ENCODE assay signal across 33 mouse cellular contexts in genomic region chr5:17439487-17440102, GRCm38 (mm10). TPM values are rescaled to one million over a fixed set of nuclear protein-coding genes. Genes with fewer than 3 reads are reported as not detected.
DNase-seq lines count a peak whose midpoint lies in the region; ATAC-seq lines count a peak whose summit lies in the region.
"Had no signal": no experiment of that assay in that cellular context is flagged by ENCODE, and none has a peak within 500 bp of the region (broad histone marks: within the 10 kb centered on the region; RNA-seq: fewer than 3 reads in every experiment).

No protein-coding gene starts in this region.

- DNase-seq in adrenal gland, adult (ENCODE audit: inconsistent age in 2 of 2, low spot score in 1 of 2), result peak; percentile 16 to 54
- DNase-seq in adrenal gland, adult 8-10 months, result no peak
- DNase-seq in embryo, embryonic 10.5 days (ENCODE audit: low spot score), result peak; percentile 29
- no peak for DNase-seq in embryo, embryonic 11 days
- no peak for DNase-seq in kidney, postnatal 25 days
- peak; percentile 56 for DNase-seq in 3T3-L1 (ENCODE audit: low read depth, low spot score)
- no peak for DNase-seq in left cerebral cortex, postnatal 36 days (ENCODE audit: low spot score in 2 of 2)
- DNase-seq: adrenal gland, postnatal 25 days; B cell, adult 2 months; cerebellum, adult 11-12 months; cerebellum, adult 8-10 months; cerebellum, postnatal 14 days; gastrocnemius, postnatal 25 days; heart, adult 18-20 months; heart, postnatal 10 days; heart, postnatal 36 days had no signal

- H3K9me3 ChIP-seq in kidney, embryonic 16.5 days (ENCODE audit: low read length), result no peaks in the 10 kb centered on the region
- H3K9me3 ChIP-seq: embryonic facial prominence, embryonic 12.5 days; embryonic facial prominence, embryonic 15.5 days; forebrain, embryonic 12.5 days; forebrain, embryonic 15.5 days; G1E; heart, embryonic 12.5 days; heart, embryonic 15.5 days; hindbrain, embryonic 10.5 days; hindbrain, embryonic 13.5 days; intestine, embryonic 15.5 days had no signal

- no peak overlapping the region for H3K27ac ChIP-seq in kidney, embryonic 16.5 days (ENCODE audit: low read length)
- H3K27ac ChIP-seq: embryonic facial prominence, embryonic 12.5 days; embryonic facial prominence, embryonic 15.5 days; forebrain, embryonic 12.5 days; forebrain, embryonic 15.5 days; heart, embryonic 15.5 days; hindbrain, embryonic 10.5 days; hindbrain, embryonic 13.5 days; intestine, embryonic 15.5 days had no signal

- H3K9ac ChIP-seq in kidney, embryonic 16.5 days (replicated peaks; ENCODE audit: low read length), result no peak overlapping the region
- H3K9ac ChIP-seq: embryonic facial prominence, embryonic 12.5 days; embryonic facial prominence, embryonic 15.5 days; forebrain, embryonic 12.5 days; forebrain, embryonic 15.5 days; heart, embryonic 12.5 days; heart, embryonic 15.5 days; hindbrain, embryonic 13.5 days; intestine, embryonic 15.5 days had no signal

- H3K4me3 ChIP-seq in kidney, embryonic 16.5 days (ENCODE audit: low read length), result no peak overlapping the region
- H3K4me3 ChIP-seq: embryonic facial prominence, embryonic 12.5 days; embryonic facial prominence, embryonic 15.5 days; erythroblast, embryonic 14.5 days; forebrain, embryonic 12.5 days; forebrain, embryonic 15.5 days; heart, embryonic 12.5 days; heart, embryonic 15.5 days; hindbrain, embryonic 10.5 days; hindbrain, embryonic 13.5 days; intestine, embryonic 15.5 days had no signal

- 0 out of 2 replicates have a peak, but pooled peaks cover 5% of the 10 kb centered on the region for H3K4me1 ChIP-seq in kidney, embryonic 16.5 days (ENCODE audit: insufficient read depth, low read length)
- H3K4me1 ChIP-seq: embryonic facial prominence, embryonic 12.5 days; embryonic facial prominence, embryonic 15.5 days; forebrain, embryonic 12.5 days; forebrain, embryonic 15.5 days; heart, embryonic 12.5 days; heart, embryonic 15.5 days; hindbrain, embryonic 13.5 days; intestine, embryonic 15.5 days had no signal

- no peak overlapping the region for H3K4me2 ChIP-seq in kidney, embryonic 16.5 days (replicated peaks; ENCODE audit: low read depth, low read length)
- H3K4me2 ChIP-seq: embryonic facial prominence, embryonic 12.5 days; embryonic facial prominence, embryonic 15.5 days; forebrain, embryonic 12.5 days; forebrain, embryonic 15.5 days; heart, embryonic 12.5 days; heart, embryonic 15.5 days; hindbrain, embryonic 13.5 days; intestine, embryonic 15.5 days had no signal

- H3K36me3 ChIP-seq in kidney, embryonic 16.5 days (ENCODE audit: insufficient read depth, low read length), result no peaks in the 10 kb centered on the region
- H3K36me3 ChIP-seq: embryonic facial prominence, embryonic 12.5 days; embryonic facial prominence, embryonic 15.5 days; forebrain, embryonic 12.5 days; forebrain, embryonic 15.5 days; G1E; heart, embryonic 12.5 days; heart, embryonic 15.5 days; hindbrain, embryonic 10.5 days; hindbrain, embryonic 13.5 days; intestine, embryonic 15.5 days had no signal

- intact Hi-C loops in left cerebral cortex, postnatal 36 days (cut with DNase I), result no loop called here

- H3K27me3 ChIP-seq in kidney, embryonic 16.5 days (ENCODE audit: insufficient read depth, low read length), result no peaks in the 10 kb centered on the region
- H3K27me3 ChIP-seq: CH12.LX; embryonic facial prominence, embryonic 12.5 days; embryonic facial prominence, embryonic 15.5 days; forebrain, embryonic 12.5 days; forebrain, embryonic 15.5 days; heart, embryonic 12.5 days; heart, embryonic 15.5 days; hindbrain, embryonic 13.5 days; intestine, embryonic 15.5 days had no signal

- peak; percentile 81; the same call in 1 of the 2 replicates for ATAC-seq in kidney, embryonic 16.5 days (ENCODE audit: low FRiP score, low TSS enrichment)
- ATAC-seq: forebrain, embryonic 15.5 days; hindbrain, embryonic 16.5 days; intestine, embryonic 15.5 days had no signal

RNA-seq across cellular contexts. Expression of gene Speer4f1, which starts 36.3 kb away (rescaled TPM):
- total RNA-seq in adrenal gland, adult 8-10 months (2022), result not detected
- 0.12 TPM in 1 of 2 replicates, not detected in the other for polyA plus RNA-seq in kidney, embryonic 16.5 days (2015; fragmentation: Nextera tagmentation; extraction: Ambion mirVana)
- not detected for total RNA-seq in left cerebral cortex, postnatal 36 days (2021)
- total RNA-seq: adrenal gland, postnatal 25 days; CH12.LX; G1E; gastrocnemius, adult 8-10 months; gastrocnemius, postnatal 25 days; heart, adult 18-20 months; heart, postnatal 10 days; heart, postnatal 36 days had no signal
- polyA plus RNA-seq: brain, embryonic 14.5 days; embryonic facial prominence, embryonic 12.5 days; embryonic facial prominence, embryonic 15.5 days; erythroblast, embryonic 14.5 days; forebrain, embryonic 12.5 days; forebrain, embryonic 15.5 days; G1E; gonadal fat pad, adult 2 months; heart, embryonic 12.5 days; heart, embryonic 15.5 days; hindbrain, embryonic 10.5 days; hindbrain, embryonic 13.5 days; hindbrain, embryonic 16.5 days; intestine, embryonic 15.5 days had no signal

Comparison
In these comparisons a context has a peak if more than half of its experiments do, and no peak if none do; other contexts are left out.
1. DNase-seq: peak in adrenal gland, adult (2 of 2), embryo, embryonic 10.5 days (single experiment) and 3T3-L1 (single experiment); none in adrenal gland, adult 8-10 months (single experiment), embryo, embryonic 11 days (single experiment), kidney, postnatal 25 days (0 of 2) and left cerebral cortex, postnatal 36 days (0 of 2).